Mouse (Mus musculus) Patski (cell line): ENCODE results near the gene Ugt2a3. TPM values are rescaled to one million over a fixed set of nuclear protein-coding genes. Genes with fewer than 3 reads are reported as not detected.
"Not testable (repeated sequence)": the region's sequence is repeated elsewhere in the genome, so short reads cannot be mapped to it uniquely, and the experiment has no call there.

Experiments used
- ATAC-seq: fragments of 100-300 bp; one replicate; pipeline ENCODE4 v1.8.0; 2021
- CTCF ChIA-PET: fragments of 350-600 bp; sonication (Branson Sonifier 250); formaldehyde crosslinking; loops from one replicate; lab custom pipeline; 2022; ENCODE audit warnings: inconsistent platforms; lab: Charles Lee
- POLR2A ChIA-PET: fragments of 350-600 bp; sonication (Branson Sonifier 250); formaldehyde crosslinking; loops from one replicate; lab custom pipeline; 2022; ENCODE audit warnings: antibody characterized with exemption, inconsistent platforms; lab: Charles Lee
- DNase-seq: peaks from one replicate; pipeline ENCODE4 v3.0.0-alpha.2; 2011; ENCODE audit warnings: low read depth, low spot score
- H3K27me3 ChIP-seq: fragments of 371-371 bp; one replicate; pipeline ENCODE4 v1.5.1; 2021
- CTCF ChIP-seq: fragments of 100-300 bp; IDR thresholded peaks from one replicate; pipeline ENCODE4 v1.5.1; 2021
- in situ Hi-C: fragments of 300-500 bp; cut with MboI; formaldehyde crosslinking; loops from 3 replicates; pipeline ENCODE4 v1.11.1; 2018; ENCODE audit warnings: low pct_unique_long_range_greater_than_20kb, mixed read lengths
- polyA plus RNA-seq: library from polyadenylated mRNA; unstranded; gene quantifications from one replicate; pipeline ENCODE4 v1.2.3, GENCODE M21; 2021

Gene Ugt2a3
- 0.08 TPM for polyA plus RNA-seq

GRCm38 (mm10) chr5:87336961-87337697, at the start of gene Ugt2a3:
TSS of gene Ugt2a3 (minus strand) at chr5:87337195.
- TF ChIP-seq CTCF, result no peak
- POLR2A ChIA-PET, result interaction anchor here (1.1 kb wide), 1 partner anchor 45 kb away, joined by 4 read pairs; no protein-coding TSS in a partner anchor
- CTCF ChIA-PET, result interaction anchor here (0.9 to 1.2 kb wide), 2 partner anchors 14 to 450 kb away, joined by 3 read pairs; no protein-coding TSS in a partner anchor
- DNase-seq, result no peak
- in situ Hi-C loops, result no loop called here
- ATAC-seq, result no peak
- H3K27me3 ChIP-seq, result peaks cover 6% of the 10 kb centered on the region

- in situ Hi-C loops, result no loop called here
- no peak for ATAC-seq
- CTCF ChIA-PET, result no interaction called here
- H3K27me3 ChIP-seq, result no peaks in the 10 kb centered on the region
- POLR2A ChIA-PET, result no interaction called here
- no peak for DNase-seq
- no peak for TF ChIP-seq CTCF
Observed at GRCm38 (mm10) chr5:87380234-87380633, 43.2 kb upstream of the Ugt2a3 start.

GRCm38 (mm10) chr5:87379825-87380224, 42.8 kb upstream of the Ugt2a3 start:
- no peak for ATAC-seq
- POLR2A ChIA-PET, result no interaction called here
- TF ChIP-seq CTCF, result no peak
- CTCF ChIA-PET, result no interaction called here
- in situ Hi-C loops, result no loop called here
- DNase-seq, result no peak
- H3K27me3 ChIP-seq, result no peaks in the 10 kb centered on the region

- in situ Hi-C loops, result no loop called here
Observed at GRCm38 (mm10) chr5:87375874-87376383, 38.9 kb upstream of the Ugt2a3 start.

GRCm38 (mm10) chr5:87373502-87373863, 36.5 kb upstream of the Ugt2a3 start:
- ATAC-seq (no peak), DNase-seq (no peak)
- in situ Hi-C loops, result loop anchor here (5.0 kb wide), 1 partner anchor 291 kb away; no protein-coding TSS in a partner anchor
- no peaks in the 10 kb centered on the region for H3K27me3 ChIP-seq
- ChIA-PET CTCF (no interaction called here), POLR2A (no interaction called here)
- TF ChIP-seq CTCF, result no peak

More at GRCm38 (mm10) chr5:87375874-87376383, 38.9 kb upstream of the Ugt2a3 start:
- no peak for DNase-seq
- ChIA-PET POLR2A (no interaction called here), CTCF (no interaction called here)
- H3K27me3 ChIP-seq, result no peaks in the 10 kb centered on the region
- ATAC-seq, result no peak
- no peak for TF ChIP-seq CTCF

- DNase-seq, POLR2A ChIA-PET, ATAC-seq, H3K27me3 ChIP-seq, CTCF ChIA-PET: not testable (repeated sequence)
- in situ Hi-C loops, result loop anchor here (5.0 kb wide), 1 partner anchor 291 kb away; no protein-coding TSS in a partner anchor
Observed at GRCm38 (mm10) chr5:87372788-87373501, 36.0 kb upstream of the Ugt2a3 start.

- no peak for TF ChIP-seq CTCF
- POLR2A ChIA-PET, result no interaction called here
- DNase-seq (no peak), ATAC-seq (no peak)
- no peaks in the 10 kb centered on the region for H3K27me3 ChIP-seq
- in situ Hi-C loops, result no loop called here
- CTCF ChIA-PET, result no interaction called here
Observed at GRCm38 (mm10) chr5:87350350-87350749, 13.4 kb upstream of the Ugt2a3 start.

- H3K27me3 ChIP-seq, ATAC-seq, CTCF ChIA-PET, POLR2A ChIA-PET, DNase-seq: not testable (repeated sequence)
- in situ Hi-C loops, result loop anchor here (5.0 kb wide), 1 partner anchor 62 kb away; no protein-coding TSS in a partner anchor
Observed at GRCm38 (mm10) chr5:87349150-87349549, 12.2 kb upstream of the Ugt2a3 start.

GRCm38 (mm10) chr5:87347479-87348078, 10.6 kb upstream of the Ugt2a3 start:
- CTCF ChIA-PET, POLR2A ChIA-PET, DNase-seq, H3K27me3 ChIP-seq, ATAC-seq: not testable (repeated sequence)
- in situ Hi-C loops, result loop anchor here (5.0 kb wide), 1 partner anchor 60 kb away; no protein-coding TSS in a partner anchor

GRCm38 (mm10) chr5:87340461-87340860, 3.5 kb upstream of the Ugt2a3 start:
- no peak for TF ChIP-seq CTCF
- ChIA-PET CTCF (no interaction called here), POLR2A (no interaction called here)
- in situ Hi-C loops, result no loop called here
- ATAC-seq (no peak), DNase-seq (no peak)
- H3K27me3 ChIP-seq, result peaks cover 6% of the 10 kb centered on the region

GRCm38 (mm10) chr5:87335199-87335598, 1.8 kb downstream of the Ugt2a3 start:
- H3K27me3 ChIP-seq, result peaks cover 6% of the 10 kb centered on the region
- DNase-seq (no peak), ATAC-seq (no peak)
- POLR2A ChIA-PET, result no interaction called here
- CTCF ChIA-PET, result no interaction called here
- no peak for TF ChIP-seq CTCF
- in situ Hi-C loops, result no loop called here
